Mouse (Mus musculus): ENCODE measurements around the gene Rnf167. TPM values are rescaled to one million over a fixed set of nuclear protein-coding genes. Genes with fewer than 3 reads are reported as not detected.
A peak's percentile ranks its signal among the peaks of the same experiment; 100 is the strongest.

Gene Rnf167
- total and polyA plus RNA-seq, 3 experiments = 23.5 to 31.7 (median 25.5) TPM

- Histone ChIP-seq H3K36me3 (replicated peaks in 1 of 2; ENCODE audit: control insufficient read depth in 1 of 2, insufficient read depth in 1 of 2, low read length in 1 of 2) (peaks cover 46 to 77% of the 10 kb centered on the region in 2 experiments), H3K4me3 (replicated peaks in 1 of 3; ENCODE audit: low read depth in 2 of 3, low read length in 2 of 3, poor library complexity in 1 of 3) (no peak overlapping the region), H3K4me2 (ENCODE audit: insufficient read depth, low read depth, poor library complexity, severe bottlenecking) (no peak overlapping the region), H3K9me3 (replicated peaks; ENCODE audit: low read length) (no peaks in the 10 kb centered on the region), H3K27ac (ENCODE audit: insufficient read depth, low read depth) (no peak overlapping the region), H3K9ac (ENCODE audit: insufficient read depth, low read depth) (no peak overlapping the region), H3K79me2 (replicated peaks; ENCODE audit: control insufficient read depth, extremely low read depth, insufficient read depth, poor library complexity, severe bottlenecking) (peaks cover 22% of the 10 kb centered on the region), H3K4me1 (ENCODE audit: control insufficient read depth in 1 of 2, insufficient read depth in 2 of 2) (peaks cover 10 to 19% of the 10 kb centered on the region in 2 experiments), H3K27me3 (replicated peaks) (no peaks in the 10 kb centered on the region)
- in situ Hi-C loops (cut with MboI; ENCODE audit: low pct_ligation_motif_present, low pct_unique_long_range_greater_than_20kb, low sequenced_read_pairs) = no loop called here
- no peak for DNase-seq (ENCODE audit: extremely low read depth)
- no peak for TF ChIP-seq PAX5 (IDR thresholded peaks at IDR 0.05; ENCODE audit: low read length)
- TF ChIP-seq RAD21 (IDR thresholded peaks at IDR 0.05; ENCODE audit: low read depth, low read length) = peak; percentile 34
- peak in 1 of 2 experiments; percentile 51; a peak in 2 of 4 replicates for TF ChIP-seq CTCF (conservative IDR thresholded peaks at IDR 0.05 in 1 of 2, IDR thresholded peaks at IDR 0.05 in 1 of 2; ENCODE audit: low read depth in 2 of 2, low read length in 2 of 2)
- TF ChIP-seq ZMIZ1 (IDR thresholded peaks at IDR 0.05; ENCODE audit: low read depth, low read length) = no peak
- dilution Hi-C loops (cut with MboI; ENCODE audit: extremely low pct_ligation_motif_present, extremely low pct_unique_long_range_greater_than_20kb, low sequenced_read_pairs) = no loop called here
These were observed 17.7 kb downstream of the Rnf167 start for GRCm38 (mm10) chr11:70664741-70665140.

- Histone ChIP-seq H3K27me3 (replicated peaks) (no peaks in the 10 kb centered on the region), H3K4me3 (replicated peaks in 1 of 3; ENCODE audit: low read depth in 2 of 3, low read length in 2 of 3, poor library complexity in 1 of 3) (no peak overlapping the region), H3K4me2 (ENCODE audit: insufficient read depth, low read depth, poor library complexity, severe bottlenecking) (no peak overlapping the region), H3K79me2 (replicated peaks; ENCODE audit: control insufficient read depth, extremely low read depth, insufficient read depth, poor library complexity, severe bottlenecking) (peaks cover 22% of the 10 kb centered on the region), H3K9ac (ENCODE audit: insufficient read depth, low read depth) (no peak overlapping the region), H3K36me3 (replicated peaks in 1 of 2; ENCODE audit: control insufficient read depth in 1 of 2, insufficient read depth in 1 of 2, low read length in 1 of 2) (peaks cover 51 to 72% of the 10 kb centered on the region in 2 experiments), H3K4me1 (ENCODE audit: control insufficient read depth in 1 of 2, insufficient read depth in 2 of 2) (peaks cover 10 to 36% of the 10 kb centered on the region in 2 experiments), H3K27ac (ENCODE audit: insufficient read depth, low read depth) (no peak overlapping the region), H3K9me3 (replicated peaks; ENCODE audit: low read length) (no peaks in the 10 kb centered on the region)
- in situ Hi-C loops (cut with MboI; ENCODE audit: low pct_ligation_motif_present, low pct_unique_long_range_greater_than_20kb, low sequenced_read_pairs) (no loop called here), dilution Hi-C loops (cut with MboI; ENCODE audit: extremely low pct_ligation_motif_present, extremely low pct_unique_long_range_greater_than_20kb, low sequenced_read_pairs) (no loop called here)
- TF ChIP-seq SMC3 (IDR thresholded peaks at IDR 0.05; ENCODE audit: low read depth, low read length) (no peak), KAT2A (IDR thresholded peaks at IDR 0.05; ENCODE audit: insufficient replicate concordance, low read length) (no peak), JUN (IDR thresholded peaks at IDR 0.05; ENCODE audit: insufficient read depth, low read depth, low read length) (no peak), MAX (IDR thresholded peaks at IDR 0.05; ENCODE audit: low read length) (no peak), MAZ (IDR thresholded peaks at IDR 0.05; ENCODE audit: low read depth, low read length) (no peak), CTCF (conservative IDR thresholded peaks at IDR 0.05 in 1 of 2, IDR thresholded peaks at IDR 0.05 in 1 of 2; ENCODE audit: low read depth in 2 of 2, low read length in 2 of 2) (no peak), MXI1 (IDR thresholded peaks at IDR 0.05; ENCODE audit: low read depth, low read length) (no peak), HCFC1 (IDR thresholded peaks at IDR 0.05; ENCODE audit: low read depth, low read length) (no peak), SIN3A (IDR thresholded peaks at IDR 0.05; ENCODE audit: low read length) (no peak), ZNF384 (IDR thresholded peaks at IDR 0.05; ENCODE audit: low read depth, low read length) (no peak), BHLHE40 (IDR thresholded peaks at IDR 0.05; ENCODE audit: low read depth, low read length) (no peak), POLR2A (IDR thresholded peaks at IDR 0.05; ENCODE audit: low read depth, low read length) (no peak), ETS1 (conservative IDR thresholded peaks at IDR 0.05; ENCODE audit: low read depth, low read length) (no peak), EP300 (IDR thresholded peaks at IDR 0.05; ENCODE audit: low read length) (no peak), E2F4 (IDR thresholded peaks at IDR 0.05; ENCODE audit: insufficient replicate concordance, low read depth, low read length) (no peak), ZC3H11A (IDR thresholded peaks at IDR 0.05; ENCODE audit: low read depth, low read length) (no peak), POLR2AphosphoS2 (IDR thresholded peaks at IDR 0.05; ENCODE audit: low read depth, low read length) (no peak), USF1 (IDR thresholded peaks at IDR 0.05; ENCODE audit: low read depth, low read length) (no peak), JUND (conservative IDR thresholded peaks at IDR 0.05; ENCODE audit: low read depth, low read length) (no peak)
- DNase-seq (ENCODE audit: extremely low read depth) = no peak
These were observed 19.7 kb downstream of the Rnf167 start for GRCm38 (mm10) chr11:70666687-70667086.

Data from CH12.LX (cell line).